Mouse (Mus musculus): ENCODE data around the gene Gm17087. TPM values are rescaled to one million over a fixed set of nuclear protein-coding genes. Genes with fewer than 3 reads are reported as not detected.

The Gm17087 gene
- total RNA-seq (2023) = not detected

DNA sequence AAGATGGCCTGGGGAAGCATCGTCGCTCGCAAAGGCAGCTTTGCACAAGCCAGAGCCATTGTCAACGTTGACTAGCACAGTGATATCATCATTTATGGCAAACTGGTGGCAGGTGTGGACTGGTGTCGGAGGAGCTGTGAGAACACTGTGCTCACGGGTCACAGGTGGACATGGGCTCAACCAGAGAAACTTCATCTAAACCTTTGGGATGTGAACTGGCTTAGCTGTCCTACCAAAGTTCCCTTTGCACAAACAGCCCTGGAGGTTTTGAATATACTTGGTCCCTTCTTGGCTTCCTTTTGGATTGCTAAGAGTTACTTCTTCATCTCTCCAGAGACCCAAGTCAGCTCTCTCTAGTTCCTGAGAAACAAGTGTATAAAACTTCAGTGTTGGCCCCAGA, at the start of gene Gm17087:
Gm17087 (minus strand) TSS at position 101 of the 400 bp plus-strand sequence.

GRCm38 (mm10) chr17:8525225-8525721, 41.5 kb downstream of the Gm17087 start, which contains the start of gene Pde10a:
Pde10a (plus strand) TSS chr17:8525372.

Other genes starting within 250 kb of the Gm17087 start
- gene Prr18, start 229.5 kb downstream of the Gm17087 start, total RNA-seq (2023) = under 1 TPM; 0.37 to 0.40 TPM
- not detected for gene T2, start 211.0 kb downstream of the Gm17087 start, total RNA-seq (2023)
- not detected for gene T, start 132.5 kb downstream of the Gm17087 start, total RNA-seq (2023)
- gene Pde10a, start 41.6 kb downstream of the Gm17087 start, total RNA-seq (2023) = 1 to 10 TPM in 1 of 2 experiments, under 1 TPM in 1; 0.92 to 1.8 TPM

All from neutrophil, adult 83 days (primary cell).